Mouse (Mus musculus): ENCODE results near the gene Lst1.

DNA sequence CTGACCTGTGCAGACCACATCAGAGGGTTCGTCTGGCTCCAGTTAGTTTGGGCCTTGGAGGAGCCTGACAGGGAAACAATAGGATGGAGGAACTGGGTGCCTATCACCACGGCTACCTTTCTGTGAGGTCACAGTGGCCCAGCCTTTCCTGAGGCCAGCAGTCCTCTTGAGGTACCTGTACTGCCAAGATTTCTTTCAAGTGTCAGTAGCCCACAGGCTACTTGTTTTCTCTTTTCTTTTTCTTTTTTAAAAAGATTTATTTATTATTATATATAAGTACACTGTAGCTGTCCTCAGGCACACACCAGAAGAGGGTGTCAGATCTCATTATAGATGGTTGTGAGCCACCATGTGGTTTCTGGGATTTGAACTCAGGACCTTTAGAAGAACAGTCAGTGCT, 12.3 kb downstream of the Lst1 start, which contains the start of gene Aif1:
- TF ChIP-seq POLR2A (IDR thresholded peaks at IDR 0.05; ENCODE audit: low read depth, low read length) (no peak), CTCF (IDR thresholded peaks at IDR 0.05; ENCODE audit: borderline replicate concordance, insufficient read depth, low read length) (no peak)

All from embryonic fibroblast, embryonic 13.5 days (primary cell).